Mouse (Mus musculus) macrophage (primary cell): ENCODE data around the gene Cenpw. TPM values are rescaled to one million over a fixed set of nuclear protein-coding genes. Genes with fewer than 3 reads are reported as not detected.

Source experiments
- H3K27ac ChIP-seq: fragments of 350-480 bp; formaldehyde crosslinking; 2 replicates; pipeline ENCODE4 v1.9.0; 2021
- H3K36me3 ChIP-seq: fragments of 350-480 bp; formaldehyde crosslinking; 2 replicates; pipeline ENCODE4 v1.9.0; 2021; ENCODE audit errors: inconsistent target
- H3K4me3 ChIP-seq: fragments of 350-480 bp; formaldehyde crosslinking; 2 replicates; pipeline ENCODE4 v1.9.0; 2021; ENCODE audit errors: inconsistent target
- H3K79me2 ChIP-seq: fragments of 350-480 bp; formaldehyde crosslinking; 2 replicates; pipeline ENCODE4 v1.9.0; 2021; ENCODE audit errors: inconsistent target
- WGBS: methylation state at CpG from one replicate; pipeline ENCODE4 v1.1.7; 2026; ENCODE audit warnings: inconsistent platforms; ENCODE audit not compliant: missing documents; 5-methylcytosine and 5-hydroxymethylcytosine counted together
- polyA plus RNA-seq: library from polyadenylated mRNA; stranded (reverse); fragments of 250-400 nt; gene quantifications from 3 replicates; pipeline ENCODE4 v1.2.4, GENCODE M21; 2018; ENCODE audit warnings: inconsistent platforms
- total RNA-seq, 78 experiments: library from RNA; depleted of rRNA; stranded (reverse); fragments of 250-400 nt; gene quantifications; 1 replicate in 9 of 78; 2 replicates in 24 of 78; 3 replicates in 43 of 78; 4 replicates in 2 of 78; pipeline ENCODE4 v1.2.4; 2018; ENCODE audit warnings: inconsistent platforms in 56 of 78

The Cenpw gene
- total RNA-seq (2018; cell fraction: chromatin; rRNA removed), result 1 to 10 TPM in 10 of 26 experiments, under 1 TPM in 15, not detected in 1; 0.25 to 4.2 (median 0.98) TPM
- 1 to 10 TPM in 23 of 26 experiments, under 1 TPM in 3; 0.76 to 1.9 (median 1.3) TPM for total RNA-seq (2018; cell fraction: cytosol; rRNA removed)
- 1 to 10 TPM in 10 of 26 experiments, under 1 TPM in 13, not detected in 3; 0.19 to 3.9 (median 0.88) TPM for total RNA-seq (2018; cell fraction: nucleus; rRNA removed)
- 0.87 to 3.5 TPM (median 1.0 TPM) in 3 replicates for polyA plus RNA-seq

DNA sequence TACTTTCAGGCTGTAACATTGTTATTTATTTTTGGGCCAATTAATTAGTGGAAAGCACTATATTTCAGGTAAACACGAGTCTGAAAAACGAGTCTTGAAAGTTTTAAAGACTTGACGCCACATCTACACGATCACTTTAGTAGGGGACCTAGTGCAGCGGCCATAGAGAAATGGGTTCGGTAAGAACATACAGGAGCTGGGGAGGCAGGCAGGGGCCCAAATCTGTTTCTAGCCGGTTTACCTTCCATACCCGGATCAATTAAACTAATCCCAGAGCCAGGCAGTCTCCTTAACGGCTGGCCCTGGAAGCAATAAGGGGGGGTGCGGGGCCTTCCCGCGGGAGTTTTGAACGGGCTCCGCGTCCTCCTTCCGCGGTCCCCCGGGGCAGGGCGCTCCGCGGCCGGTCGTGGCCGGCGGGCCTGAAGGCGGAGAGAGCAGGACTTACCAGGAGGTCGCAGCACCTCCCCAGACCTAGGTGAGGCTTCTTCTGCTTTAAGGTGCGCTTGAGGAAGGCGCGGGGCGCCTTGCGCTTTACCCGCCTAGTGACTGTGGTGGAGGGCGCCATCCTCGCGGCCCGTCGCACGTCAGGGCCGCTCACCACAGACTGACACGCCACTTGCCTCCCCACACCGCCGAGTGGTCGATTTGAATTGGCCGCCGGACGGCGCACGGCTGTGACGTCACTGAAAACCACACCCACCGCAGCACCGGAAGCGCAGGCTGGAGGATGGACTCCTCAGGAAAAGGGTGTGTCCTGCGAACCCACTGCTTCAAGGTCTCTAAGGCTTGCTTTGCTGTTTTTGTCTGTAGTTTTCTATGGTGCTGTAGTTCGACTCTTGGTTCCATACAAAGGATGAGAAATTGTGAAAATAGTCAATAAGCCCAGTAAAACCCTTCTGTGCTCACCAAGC, at the start of gene Cenpw:
TSS of gene Cenpw (minus strand) at position 645 of the 911 bp plus-strand sequence.
- Histone ChIP-seq H3K27ac (peak within 1 kb of the TSS; percentile 29; the same call in 1 of the 2 replicates), H3K79me2 (peaks cover 24% of the 10 kb centered on the region), H3K4me3 (peak within 1 kb of the TSS; percentile 61), H3K36me3 (no peaks in the 10 kb centered on the region)
- 2% methylated on average over 55 of the region's 55 CpGs for WGBS

DNA sequence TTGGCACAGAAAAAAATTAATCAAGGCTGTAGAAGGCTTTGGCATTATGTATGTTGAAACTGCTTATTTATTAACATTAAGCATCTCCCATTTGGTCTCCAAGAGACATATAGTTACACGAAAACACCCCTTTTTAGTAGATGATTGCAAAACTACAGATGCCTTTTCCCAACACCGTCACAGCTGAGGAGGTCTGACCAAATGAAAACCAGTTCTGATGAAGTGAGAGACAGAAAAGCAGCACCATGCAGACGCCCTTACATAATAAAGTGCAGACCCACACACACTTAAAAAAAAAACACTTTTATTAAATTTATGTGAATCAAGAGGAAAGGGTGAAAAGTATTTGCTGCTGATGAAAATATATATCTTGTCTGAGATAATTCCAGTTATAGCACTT, 49.3 kb upstream of the Cenpw start:
- Histone ChIP-seq H3K79me2 (no peaks in the 10 kb centered on the region), H3K4me3 (no peak overlapping the region), H3K27ac (no peak overlapping the region), H3K36me3 (no peaks in the 10 kb centered on the region)
- 97% methylated on average over 3 of the region's 3 CpGs for WGBS

DNA sequence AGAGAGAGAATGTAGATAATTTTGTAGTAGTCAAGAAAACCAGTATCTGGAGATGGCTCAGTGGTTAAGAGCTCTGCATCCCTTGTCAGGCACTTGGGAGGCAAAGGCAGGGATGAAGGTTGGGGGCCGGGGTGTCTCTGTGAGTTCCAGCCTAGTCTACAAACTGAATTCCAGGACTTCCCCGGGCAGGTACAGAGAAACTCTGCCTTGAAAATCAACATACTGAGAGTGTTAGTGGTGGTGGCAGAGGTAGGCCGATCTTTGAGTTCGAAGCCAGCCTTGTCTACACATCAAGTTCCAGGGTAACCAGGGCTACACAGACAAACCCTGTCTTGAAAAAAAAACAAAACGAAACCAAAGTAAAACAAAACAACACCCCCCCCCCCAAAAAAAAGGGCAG, 859 bp downstream of the Cenpw start:
- no peaks in the 10 kb centered on the region for H3K36me3 ChIP-seq
- H3K4me3 ChIP-seq, result peak overlapping the region; percentile 61
- WGBS, result 56% methylated on average over 5 of the region's 5 CpGs
- peaks cover 24% of the 10 kb centered on the region for H3K79me2 ChIP-seq
- no peak overlapping the region for H3K27ac ChIP-seq

DNA sequence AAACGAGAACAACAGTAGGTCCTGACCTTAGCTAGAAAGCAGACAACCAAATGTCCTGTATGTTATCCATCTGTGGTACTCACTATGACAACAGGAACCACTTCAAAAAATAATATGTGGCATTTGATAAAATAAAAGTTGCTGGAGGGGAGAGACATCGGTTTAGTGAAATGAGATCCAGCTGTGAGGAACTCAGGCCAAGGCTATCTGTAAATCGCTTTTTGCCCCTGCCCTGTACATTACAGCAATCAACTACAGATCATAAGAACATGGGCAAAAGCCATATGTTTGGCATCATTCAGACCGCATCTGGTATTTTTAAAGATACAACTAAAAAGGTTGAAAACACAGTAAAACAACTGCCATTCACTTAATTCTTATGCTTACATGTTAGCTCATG, 32.7 kb downstream of the Cenpw start:
- Histone ChIP-seq H3K36me3 (no peaks in the 10 kb centered on the region), H3K4me3 (no peak overlapping the region), H3K27ac (no peak overlapping the region), H3K79me2 (no peaks in the 10 kb centered on the region)
- 88% methylated on average over 4 of the region's 4 CpGs for WGBS
